Mouse (Mus musculus): ENCODE data around the gene Nav1. TPM values are rescaled to one million over a fixed set of nuclear protein-coding genes. Genes with fewer than 3 reads are reported as not detected.

The Nav1 gene
- polyA plus RNA-seq, 1 experiment from 2014 or later = 11.0 TPM

GRCm38 (mm10) chr1:135410967-135411366 lies 196.1 kb downstream of the Nav1 start:
- Histone ChIP-seq H3K27me3 (replicated peaks) (no peaks in the 10 kb centered on the region), H3K4me1 (no peaks in the 10 kb centered on the region), H3K36me3 (peaks cover 58% of the 10 kb centered on the region), H3K9ac (no peak overlapping the region), H3K4me2 (no peak overlapping the region), H3K27ac (no peak overlapping the region), H3K4me3 (replicated peaks) (no peak overlapping the region), H3K9me3 (no peaks in the 10 kb centered on the region)
- WGBS = 59% methylated on average over 2 of the region's 2 CpGs
- 0 out of 2 replicates have a peak, but pooled peaks have one; percentile 22 for ATAC-seq (ENCODE audit: insufficient read depth, low FRiP score, low read depth)

- no peaks in the 10 kb centered on the region for H3K9me3 ChIP-seq
- no peak overlapping the region for H3K27ac ChIP-seq
- WGBS = 96% methylated on average over 4 of the region's 4 CpGs
- H3K4me2 ChIP-seq = no peak overlapping the region
- no peaks in the 10 kb centered on the region for H3K27me3 ChIP-seq (replicated peaks)
- H3K9ac ChIP-seq = no peak overlapping the region
- no peaks in the 10 kb centered on the region for H3K4me1 ChIP-seq
- ATAC-seq (ENCODE audit: insufficient read depth, low FRiP score, low read depth) = no peak
- peaks cover 61% of the 10 kb centered on the region for H3K36me3 ChIP-seq
- H3K4me3 ChIP-seq (replicated peaks) = no peak overlapping the region
Measured at GRCm38 (mm10) chr1:135408973-135409372, 198.1 kb downstream of the Nav1 start.

GRCm38 (mm10) chr1:135405356-135405755 lies 201.7 kb downstream of the Nav1 start:
- no peak for ATAC-seq (ENCODE audit: insufficient read depth, low FRiP score, low read depth)
- Histone ChIP-seq H3K4me3 (replicated peaks) (no peak overlapping the region), H3K27me3 (replicated peaks) (no peaks in the 10 kb centered on the region), H3K4me2 (no peak overlapping the region), H3K9me3 (no peaks in the 10 kb centered on the region), H3K36me3 (peaks cover 65% of the 10 kb centered on the region), H3K27ac (no peak overlapping the region), H3K9ac (no peak overlapping the region), H3K4me1 (no peaks in the 10 kb centered on the region)
- WGBS = 82% methylated on average over 7 of the region's 7 CpGs

- Histone ChIP-seq H3K9me3 (no peaks in the 10 kb centered on the region), H3K4me3 (replicated peaks) (no peak overlapping the region), H3K27ac (no peak overlapping the region), H3K36me3 (peaks cover 45% of the 10 kb centered on the region), H3K4me1 (no peaks in the 10 kb centered on the region), H3K4me2 (no peak overlapping the region), H3K9ac (no peak overlapping the region), H3K27me3 (replicated peaks) (no peaks in the 10 kb centered on the region)
- WGBS = 85% methylated on average over 3 of the region's 3 CpGs
- no peak for ATAC-seq (ENCODE audit: insufficient read depth, low FRiP score, low read depth)
Measured at GRCm38 (mm10) chr1:135401452-135402110, 205.5 kb downstream of the Nav1 start.

- WGBS = 97% methylated on average over 5 of the region's 5 CpGs
- no peak for ATAC-seq (ENCODE audit: insufficient read depth, low FRiP score, low read depth)
- H3K4me2 ChIP-seq = no peak overlapping the region
- no peaks in the 10 kb centered on the region for H3K4me1 ChIP-seq
- no peak overlapping the region for H3K27ac ChIP-seq
- no peak overlapping the region for H3K9ac ChIP-seq
- H3K36me3 ChIP-seq = peaks cover 42% of the 10 kb centered on the region
- H3K9me3 ChIP-seq = no peaks in the 10 kb centered on the region
- H3K27me3 ChIP-seq (replicated peaks) = no peaks in the 10 kb centered on the region
- no peak overlapping the region for H3K4me3 ChIP-seq (replicated peaks)
Measured at GRCm38 (mm10) chr1:135399466-135399865, 207.6 kb downstream of the Nav1 start.

GRCm38 (mm10) chr1:135385161-135385560 lies 221.9 kb downstream of the Nav1 start:
- Histone ChIP-seq H3K4me1 (no peaks in the 10 kb centered on the region), H3K9me3 (no peaks in the 10 kb centered on the region), H3K27ac (no peak overlapping the region), H3K4me2 (no peak overlapping the region), H3K27me3 (replicated peaks) (no peaks in the 10 kb centered on the region), H3K9ac (no peak overlapping the region), H3K36me3 (peaks cover 70% of the 10 kb centered on the region), H3K4me3 (replicated peaks) (no peak overlapping the region)
- no peak for ATAC-seq (ENCODE audit: insufficient read depth, low FRiP score, low read depth)
- WGBS = 88% methylated on average over 9 of the region's 9 CpGs

Small RNA genes within 50 kb of the gene (microRNA-seq; reads per million reads assigned to microRNA genes)
- gene Mir1231 = 1.4 reads per million

Other genes starting within 250 kb of the Nav1 start
- gene Shisa4, start 232.1 kb downstream of the Nav1 start, polyA plus RNA-seq (2015; fragmentation: Nextera tagmentation; extraction: Ambion mirVana) = 42.3 and 44.1 TPM in 2 replicates
- gene Ipo9, start 176.8 kb downstream of the Nav1 start, polyA plus RNA-seq (2015; fragmentation: Nextera tagmentation; extraction: Ambion mirVana) = 88.7 and 96.5 TPM in 2 replicates
- 225 and 236 TPM in 2 replicates for gene Csrp1, start 112.8 kb upstream of the Nav1 start, polyA plus RNA-seq (2015; fragmentation: Nextera tagmentation; extraction: Ambion mirVana)
- 79.8 and 95.3 TPM in 2 replicates for gene Phlda3, start 158.8 kb upstream of the Nav1 start, polyA plus RNA-seq (2015; fragmentation: Nextera tagmentation; extraction: Ambion mirVana)
- 8.8 and 15.3 TPM in 2 replicates for gene Tnni1, start 172.1 kb upstream of the Nav1 start, polyA plus RNA-seq (2015; fragmentation: Nextera tagmentation; extraction: Ambion mirVana)
- gene Lad1, start 211.3 kb upstream of the Nav1 start, polyA plus RNA-seq (2015; fragmentation: Nextera tagmentation; extraction: Ambion mirVana) = 95.0 and 97.1 TPM in 2 replicates
- gene Tnnt2, start 229.1 kb upstream of the Nav1 start, polyA plus RNA-seq (2015; fragmentation: Nextera tagmentation; extraction: Ambion mirVana) = 18.7 and 25.8 TPM in 2 replicates